Mouse (Mus musculus): Measurements from ENCODE around the gene Hfm1. TPM values are rescaled to one million over a fixed set of nuclear protein-coding genes. Genes with fewer than 3 reads are reported as not detected.

Hfm1 gene
- polyA plus RNA-seq, 1 experiment from 2014 or later = 2.9 TPM

- Histone ChIP-seq H3K4me1 (peaks cover 18% of the 10 kb centered on the region), H3K36me3 (no peaks in the 10 kb centered on the region), H3K27ac (no peak overlapping the region), H3K27me3 (ENCODE audit: low read depth, poor library complexity, severe bottlenecking) (peaks cover 12% of the 10 kb centered on the region; the same call in 1 of the 2 replicates), H3K9me3 (replicated peaks) (no peaks in the 10 kb centered on the region), H3K4me3 (no peak overlapping the region)
- DNase-seq (ENCODE audit: low spot score) = no peak
These were observed 99.4 kb downstream of the Hfm1 start for GRCm38 (mm10) chr5:106826740-106827139.

GRCm38 (mm10) chr5:106826044-106826443, 100.1 kb downstream of the Hfm1 start:
- Histone ChIP-seq H3K27ac (no peak overlapping the region), H3K36me3 (no peaks in the 10 kb centered on the region), H3K4me3 (no peak overlapping the region), H3K4me1 (peaks cover 11% of the 10 kb centered on the region), H3K27me3 (ENCODE audit: low read depth, poor library complexity, severe bottlenecking) (peaks cover 12% of the 10 kb centered on the region; the same call in 1 of the 2 replicates), H3K9me3 (replicated peaks) (no peaks in the 10 kb centered on the region)
- DNase-seq (ENCODE audit: low spot score) = no peak
- 67% methylated on average over 8 of the region's 8 CpGs for WGBS

- DNase-seq (ENCODE audit: low spot score) = peak; percentile 48
- H3K4me1 ChIP-seq = peaks cover 7% of the 10 kb centered on the region
- H3K27ac ChIP-seq = peak overlapping the region; percentile 25; the same call in 1 of the 2 replicates
- 24% methylated on average over 19 of the region's 19 CpGs for WGBS
- H3K27me3 ChIP-seq (ENCODE audit: low read depth, poor library complexity, severe bottlenecking) = peaks cover 12% of the 10 kb centered on the region; the same call in 1 of the 2 replicates
- no peaks in the 10 kb centered on the region for H3K9me3 ChIP-seq (replicated peaks)
- H3K36me3 ChIP-seq = no peaks in the 10 kb centered on the region
- peak overlapping the region; percentile 45 for H3K4me3 ChIP-seq
These were observed 100.7 kb downstream of the Hfm1 start for GRCm38 (mm10) chr5:106825301-106825853.

GRCm38 (mm10) chr5:106824716-106825115, 101.4 kb downstream of the Hfm1 start:
- WGBS = 87% methylated on average over 5 of the region's 5 CpGs
- no peak for DNase-seq (ENCODE audit: low spot score)
- no peak overlapping the region for H3K4me3 ChIP-seq
- H3K9me3 ChIP-seq (replicated peaks) = no peaks in the 10 kb centered on the region
- H3K4me1 ChIP-seq = peaks cover 7% of the 10 kb centered on the region
- H3K27me3 ChIP-seq (ENCODE audit: low read depth, poor library complexity, severe bottlenecking) = peaks cover 12% of the 10 kb centered on the region; the same call in 1 of the 2 replicates
- no peak overlapping the region for H3K27ac ChIP-seq
- H3K36me3 ChIP-seq = no peaks in the 10 kb centered on the region

GRCm38 (mm10) chr5:106819630-106820029, 106.5 kb downstream of the Hfm1 start:
- Histone ChIP-seq H3K4me3 (no peak overlapping the region), H3K36me3 (no peaks in the 10 kb centered on the region), H3K27ac (no peak overlapping the region), H3K9me3 (replicated peaks) (no peaks in the 10 kb centered on the region), H3K27me3 (ENCODE audit: low read depth, poor library complexity, severe bottlenecking) (peaks cover 15% of the 10 kb centered on the region), H3K4me1 (no peaks in the 10 kb centered on the region)
- WGBS = 85% methylated on average over 8 of the region's 8 CpGs
- DNase-seq (ENCODE audit: low spot score) = no peak

GRCm38 (mm10) chr5:106815923-106816654, 110.0 kb downstream of the Hfm1 start:
- Histone ChIP-seq H3K4me3 (peak overlapping the region; percentile 21), H3K4me1 (0 out of 2 replicates have a peak, but pooled peaks cover 5% of the 10 kb centered on the region), H3K27ac (no peak overlapping the region), H3K9me3 (replicated peaks) (no peaks in the 10 kb centered on the region), H3K27me3 (ENCODE audit: low read depth, poor library complexity, severe bottlenecking) (peaks cover 28% of the 10 kb centered on the region), H3K36me3 (no peaks in the 10 kb centered on the region)
- whole genome bisulfite sequencing = 60% methylated on average over 15 of the region's 15 CpGs
- peak; percentile 28 for DNase-seq (ENCODE audit: low spot score)

- peaks cover 31% of the 10 kb centered on the region for H3K27me3 ChIP-seq (ENCODE audit: low read depth, poor library complexity, severe bottlenecking)
- no peak for DNase-seq (ENCODE audit: low spot score)
- WGBS = 76% methylated on average over 6 of the region's 6 CpGs
These were observed 111.5 kb downstream of the Hfm1 start for GRCm38 (mm10) chr5:106814611-106815010.

GRCm38 (mm10) chr5:106803094-106803493, 123.0 kb downstream of the Hfm1 start:
- Histone ChIP-seq H3K9me3 (replicated peaks) (no peaks in the 10 kb centered on the region), H3K4me1 (peaks cover 16% of the 10 kb centered on the region), H3K4me3 (no peak overlapping the region)

More at GRCm38 (mm10) chr5:106814611-106815010, 111.5 kb downstream of the Hfm1 start:
- Histone ChIP-seq H3K4me3 (no peak overlapping the region), H3K4me1 (0 out of 2 replicates have a peak, but pooled peaks cover 5% of the 10 kb centered on the region), H3K27ac (no peak overlapping the region), H3K36me3 (no peaks in the 10 kb centered on the region), H3K9me3 (replicated peaks) (no peaks in the 10 kb centered on the region)

GRCm38 (mm10) chr5:106801886-106802798, 124.0 kb downstream of the Hfm1 start:
- H3K4me3 ChIP-seq = peak overlapping the region; percentile 40
- WGBS = 6% methylated on average over 32 of the region's 32 CpGs

More at GRCm38 (mm10) chr5:106803094-106803493, 123.0 kb downstream of the Hfm1 start:
- 3% methylated on average over 12 of the region's 12 CpGs for WGBS
- Histone ChIP-seq H3K36me3 (no peaks in the 10 kb centered on the region), H3K27me3 (ENCODE audit: low read depth, poor library complexity, severe bottlenecking) (peaks cover 10% of the 10 kb centered on the region), H3K27ac (no peak overlapping the region)
- peak; percentile 79 for DNase-seq (ENCODE audit: low spot score)

GRCm38 (mm10) chr5:106801215-106801863, 124.8 kb downstream of the Hfm1 start:
- H3K4me1 ChIP-seq = peaks cover 16% of the 10 kb centered on the region
- no peak for DNase-seq (ENCODE audit: low spot score)
- H3K36me3 ChIP-seq = no peaks in the 10 kb centered on the region
- no peak overlapping the region for H3K4me3 ChIP-seq
- no peaks in the 10 kb centered on the region for H3K9me3 ChIP-seq (replicated peaks)
- WGBS = 22% methylated on average over 7 of the region's 9 CpGs
- no peak overlapping the region for H3K27ac ChIP-seq
- H3K27me3 ChIP-seq (ENCODE audit: low read depth, poor library complexity, severe bottlenecking) = peaks cover 10% of the 10 kb centered on the region

More at GRCm38 (mm10) chr5:106801886-106802798, 124.0 kb downstream of the Hfm1 start:
- H3K27me3 ChIP-seq (ENCODE audit: low read depth, poor library complexity, severe bottlenecking) = peaks cover 10% of the 10 kb centered on the region
- no peak overlapping the region for H3K27ac ChIP-seq
- no peaks in the 10 kb centered on the region for H3K36me3 ChIP-seq
- peaks cover 16% of the 10 kb centered on the region for H3K4me1 ChIP-seq
- DNase-seq (ENCODE audit: low spot score) = peak; percentile 95
- H3K9me3 ChIP-seq (replicated peaks) = no peaks in the 10 kb centered on the region

- H3K4me1 ChIP-seq = peaks cover 13% of the 10 kb centered on the region
- H3K27me3 ChIP-seq (ENCODE audit: low read depth, poor library complexity, severe bottlenecking) = peaks cover 10% of the 10 kb centered on the region
- H3K9me3 ChIP-seq (replicated peaks) = no peaks in the 10 kb centered on the region
- no peak overlapping the region for H3K27ac ChIP-seq
- H3K4me3 ChIP-seq = no peak overlapping the region
- DNase-seq (ENCODE audit: low spot score) = no peak
- no peaks in the 10 kb centered on the region for H3K36me3 ChIP-seq
- WGBS = 78% methylated on average over 5 of the region's 5 CpGs
These were observed 128.2 kb downstream of the Hfm1 start for GRCm38 (mm10) chr5:106797896-106798295.

- H3K4me1 ChIP-seq = 0 out of 2 replicates have a peak, but pooled peaks cover 2% of the 10 kb centered on the region
- H3K36me3 ChIP-seq = no peaks in the 10 kb centered on the region
- no peak overlapping the region for H3K4me3 ChIP-seq
- peaks cover 8% of the 10 kb centered on the region for H3K27me3 ChIP-seq (ENCODE audit: low read depth, poor library complexity, severe bottlenecking)
- no peak overlapping the region for H3K27ac ChIP-seq
- no peak for DNase-seq (ENCODE audit: low spot score)
- no peaks in the 10 kb centered on the region for H3K9me3 ChIP-seq (replicated peaks)
- WGBS = 14% methylated on average over 6 of the region's 6 CpGs
These were observed 134.9 kb downstream of the Hfm1 start for GRCm38 (mm10) chr5:106791241-106791572.
